Mouse (Mus musculus) layer of hippocampus, adult 9-10 months (tissue): ENCODE data around the gene Sash3.

Source experiments
- DNase-seq: peaks from one replicate; pipeline ENCODE4 v3.0.0; 2022; ENCODE audit warnings: low spot score

Sash3 gene

GRCm38 (mm10) chrX:48146262-48146661 is at the start of gene Sash3:
Gene Sash3 (plus strand): TSS chrX:48146436.
- no peak for DNase-seq

GRCm38 (mm10) chrX:48096580-48096979 is 49.7 kb upstream of the Sash3 start:
- no peak for DNase-seq

- no peak for DNase-seq
Observed at GRCm38 (mm10) chrX:48098470-48099129, 47.6 kb upstream of the Sash3 start.

GRCm38 (mm10) chrX:48099871-48100270 is 46.4 kb upstream of the Sash3 start:
- DNase-seq, result no peak

- no peak for DNase-seq
Observed at GRCm38 (mm10) chrX:48103256-48103655, 43.0 kb upstream of the Sash3 start.

GRCm38 (mm10) chrX:48104736-48105441 is 41.3 kb upstream of the Sash3 start:
- no peak for DNase-seq

- no peak for DNase-seq
Observed at GRCm38 (mm10) chrX:48106226-48106625, 40.0 kb upstream of the Sash3 start.

- DNase-seq, result no peak
Observed at GRCm38 (mm10) chrX:48108394-48109315, 37.6 kb upstream of the Sash3 start, which contains the start of gene Xpnpep2. Gene Xpnpep2 (plus strand): TSS chrX:48108725.

GRCm38 (mm10) chrX:48109316-48109655 is 37.0 kb upstream of the Sash3 start:
- no peak for DNase-seq

GRCm38 (mm10) chrX:48119294-48119693 is 26.9 kb upstream of the Sash3 start:
- DNase-seq, result no peak

GRCm38 (mm10) chrX:48124132-48125071 is 21.8 kb upstream of the Sash3 start:
- DNase-seq, result no peak

- no peak for DNase-seq
Observed at GRCm38 (mm10) chrX:48126903-48127476, 19.2 kb upstream of the Sash3 start.

GRCm38 (mm10) chrX:48127502-48128218 is 18.6 kb upstream of the Sash3 start:
- no peak for DNase-seq

- no peak for DNase-seq
Observed at GRCm38 (mm10) chrX:48129167-48129566, 17.1 kb upstream of the Sash3 start.

GRCm38 (mm10) chrX:48136935-48137334 is 9.3 kb upstream of the Sash3 start:
- no peak for DNase-seq

- DNase-seq, result no peak
Observed at GRCm38 (mm10) chrX:48138011-48138410, 8.2 kb upstream of the Sash3 start.

- no peak for DNase-seq
Observed at GRCm38 (mm10) chrX:48138539-48139275, 7.5 kb upstream of the Sash3 start.

GRCm38 (mm10) chrX:48139368-48140285 is 6.6 kb upstream of the Sash3 start:
- no peak for DNase-seq
